Comparison of ENCODE assay signal across 8 mouse cellular contexts in the genomic region with DNA sequence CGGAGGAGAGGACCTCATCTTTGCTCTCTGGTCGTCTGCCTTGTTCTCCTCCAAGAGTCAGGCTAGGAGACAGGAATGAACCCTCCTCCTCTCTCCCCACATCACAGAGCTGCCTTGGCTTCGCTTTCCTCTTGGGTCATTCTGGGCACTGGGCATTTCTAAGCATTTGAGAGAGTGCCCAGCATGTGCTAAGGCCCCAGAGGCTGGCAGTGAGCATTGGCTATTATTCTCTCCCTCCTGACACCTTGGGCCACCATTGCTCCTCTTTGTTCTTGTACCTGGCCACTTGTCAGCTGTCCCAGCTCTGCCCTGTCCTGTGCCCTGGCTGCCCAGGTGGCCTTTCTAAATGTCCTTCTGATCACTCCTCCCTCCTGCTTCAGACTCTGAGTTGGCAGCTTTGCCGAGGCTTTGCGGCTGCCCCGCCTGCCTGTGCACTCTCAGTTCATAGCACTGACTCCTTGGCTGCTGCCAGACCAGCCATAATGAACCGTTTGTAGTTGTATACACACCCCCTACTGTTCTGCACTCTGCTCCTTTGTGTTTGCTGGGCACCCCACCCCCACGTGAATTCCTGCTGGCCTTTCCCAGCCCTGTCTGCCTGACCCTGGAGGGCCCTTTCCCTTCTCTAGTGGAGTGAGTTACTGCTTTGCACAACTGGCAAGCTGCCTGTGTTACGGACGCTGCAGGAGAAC.
A peak's percentile ranks its signal among the peaks of the same experiment; 100 is the strongest.
DNase-seq lines count a peak whose midpoint lies in the region; ATAC-seq lines count a peak whose summit lies in the region.

No protein-coding gene starts in this region.

- H3K4me2 ChIP-seq in limb, embryonic 11.5 days (ENCODE audit: low read depth, severe bottlenecking) = no peak overlapping the region; the same call in 1 of the 2 replicates
- no peak overlapping the region for H3K4me2 ChIP-seq in midbrain, embryonic 13.5 days (replicated peaks)

- no peaks in the 10 kb centered on the region for H3K36me3 ChIP-seq in limb, embryonic 11.5 days (ENCODE audit: control insufficient read depth, insufficient read depth, low read length)
- peaks cover 22% of the 10 kb centered on the region for H3K36me3 ChIP-seq in midbrain, embryonic 13.5 days

- H3K27ac ChIP-seq in limb, embryonic 11.5 days (replicated peaks; ENCODE audit: low read depth, low read length) = peak overlapping the region; percentile 61
- H3K27ac ChIP-seq in midbrain, embryonic 13.5 days = peak overlapping the region; percentile 49; the same call in 1 of the 2 replicates

- peak; percentile 87 for ATAC-seq in frontal cortex, adult (ENCODE audit: low TSS enrichment)
- peak; percentile 35; the same call in 1 of the 2 replicates for ATAC-seq in limb, embryonic 11.5 days (ENCODE audit: insufficient number of reproducible peaks, low FRiP score, low TSS enrichment, low read depth)
- ATAC-seq in midbrain, embryonic 13.5 days = peak; percentile 79

- H3K4me1 ChIP-seq in limb, embryonic 11.5 days (ENCODE audit: control insufficient read depth, insufficient read depth, low read length) = peaks cover 12% of the 10 kb centered on the region
- H3K4me1 ChIP-seq in midbrain, embryonic 13.5 days (replicated peaks) = peaks cover 19% of the 10 kb centered on the region

- WGBS in limb, embryonic 11.5 days = 36% methylated on average over 10 of the region's 10 CpGs
- WGBS in midbrain, embryonic 13.5 days = 27% methylated on average over 10 of the region's 10 CpGs

- H3K9ac ChIP-seq in limb, embryonic 11.5 days (ENCODE audit: low read length) = peak overlapping the region; percentile 34
- H3K9ac ChIP-seq in midbrain, embryonic 13.5 days (replicated peaks) = no peak overlapping the region

- no peak for DNase-seq in frontal cortex, postnatal 25 days (ENCODE audit: low spot score in 2 of 2)
- DNase-seq in embryo, embryonic 11 days = peak; percentile 70
- DNase-seq in heart, adult 9 months (ENCODE audit: low spot score in 2 of 2) = peak; percentile 10 to 11
- peak; percentile 63 for DNase-seq in kidney, adult 9 months
- peak; percentile 73 for DNase-seq in limb, embryonic 11.5 days (ENCODE audit: low spot score)
- peak; percentile 62 for DNase-seq in testis, postnatal 14 days (ENCODE audit: low spot score)

- H3K27me3 ChIP-seq in limb, embryonic 11.5 days (ENCODE audit: control insufficient read depth, insufficient read depth, low read length) = no peaks in the 10 kb centered on the region
- no peaks in the 10 kb centered on the region for H3K27me3 ChIP-seq in midbrain, embryonic 13.5 days

- no peak overlapping the region for H3K4me3 ChIP-seq in limb, embryonic 11.5 days (ENCODE audit: low read depth, low read length)
- no peak overlapping the region for H3K4me3 ChIP-seq in midbrain, embryonic 13.5 days (replicated peaks)

- no peaks in the 10 kb centered on the region for H3K9me3 ChIP-seq in limb, embryonic 11.5 days (ENCODE audit: control insufficient read depth, low read length)
- no peaks in the 10 kb centered on the region for H3K9me3 ChIP-seq in midbrain, embryonic 13.5 days

Comparison
In these comparisons a context has a peak if more than half of its experiments do, and no peak if none do; other contexts are left out.
1. ATAC-seq: peak in every context shown above with its lines; median percentile 87 in frontal cortex, adult; 79 in midbrain, embryonic 13.5 days; 35 in limb, embryonic 11.5 days.
2. DNase-seq: peak in embryo, embryonic 11 days (single experiment), heart, adult 9 months (2 of 2), kidney, adult 9 months (single experiment), limb, embryonic 11.5 days (single experiment) and testis, postnatal 14 days (single experiment); none in frontal cortex, postnatal 25 days (0 of 2).